9 mouse cellular contexts compared by ENCODE assay signal in the genomic region with DNA sequence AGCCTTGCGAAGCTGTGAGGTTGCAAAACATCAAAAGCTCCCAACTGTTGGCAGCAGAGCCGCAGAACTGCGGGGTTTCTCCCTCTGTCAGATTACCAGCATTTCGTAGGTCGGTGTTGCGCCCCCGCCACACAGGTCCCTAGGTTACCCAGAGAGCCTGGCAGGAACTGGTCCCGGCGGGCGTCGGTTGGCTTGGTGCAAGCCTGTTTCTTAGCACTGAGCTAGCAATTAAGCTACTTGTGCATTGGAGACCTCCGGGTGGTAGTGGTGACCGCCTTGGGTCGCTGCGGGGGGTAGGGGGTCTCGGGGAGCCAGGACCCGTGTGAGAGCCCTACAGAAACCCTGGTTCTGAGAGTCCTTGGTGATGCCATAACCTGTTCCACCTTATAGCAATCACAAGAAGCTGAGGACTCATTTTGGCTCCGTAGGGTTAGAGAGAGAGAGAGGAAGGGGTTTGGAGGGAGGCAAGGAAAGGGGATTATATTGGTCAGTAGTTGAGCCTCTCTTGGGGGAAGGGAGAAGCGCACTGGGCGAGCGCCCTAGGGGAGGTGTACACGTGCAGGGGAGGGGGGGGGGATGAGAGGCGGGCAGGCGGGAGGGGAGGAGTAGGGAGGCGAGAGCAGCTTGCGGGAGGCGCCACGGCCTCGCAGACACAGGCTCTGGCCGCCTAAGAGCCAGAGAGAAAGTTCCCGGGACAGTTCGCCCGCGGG. TPM values are rescaled to one million over a fixed set of nuclear protein-coding genes. Genes with fewer than 3 reads are reported as not detected.
DNase-seq lines count a peak whose midpoint lies in the region; ATAC-seq and TF ChIP-seq lines count a peak whose summit lies in the region.
"Had no signal": no experiment of that assay in that cellular context is flagged by ENCODE, and none has a peak within 500 bp of the region (broad histone marks: within the 10 kb centered on the region; RNA-seq: fewer than 3 reads in every experiment).

Slc24a4 (plus strand) TSS at position 653 of the 710 bp plus-strand sequence.

- intact Hi-C loops in left cerebral cortex, postnatal 4 days (cut with DNase I), result loop anchor here (5.0 kb wide), 1 partner anchor 141 kb away; no protein-coding TSS in a partner anchor

- DNase-seq in thymus, adult 2 months, result no peak
- DNase-seq in thymus, adult 18-20 months, result no peak
- DNase-seq in embryonic facial prominence, embryonic 11.5 days (ENCODE audit: low spot score), result peak; percentile 7
- peak; percentile 38 for DNase-seq in hindbrain, embryonic 10.5 days (ENCODE audit: low spot score)
- peak; percentile 30 for DNase-seq in left cerebral cortex, postnatal 4 days
- DNase-seq in gastrocnemius, adult 18-20 months (ENCODE audit: low spot score), result no peak

- H3K4me1 ChIP-seq in thymus, adult 2 months (replicated peaks; ENCODE audit: control insufficient read depth, insufficient read depth, low read length), result 0 out of 2 replicates have a peak, but pooled peaks cover 5% of the 10 kb centered on the region
- H3K4me1 ChIP-seq in embryonic facial prominence, embryonic 11.5 days (ENCODE audit: control insufficient read depth, insufficient read depth, low read length), result peaks cover 3% of the 10 kb centered on the region; the same call in 1 of the 2 replicates
- peaks cover 24% of the 10 kb centered on the region for H3K4me1 ChIP-seq in hindbrain, embryonic 10.5 days (replicated peaks)
- H3K4me1 ChIP-seq in midbrain, embryonic 13.5 days (replicated peaks), result peaks cover 26% of the 10 kb centered on the region

- peak within 1 kb of the TSS; percentile 13; the same call in 1 of the 2 replicates for H3K4me3 ChIP-seq in thymus, adult 2 months (ENCODE audit: control insufficient read depth, insufficient read depth, low read length)
- H3K4me3 ChIP-seq in embryonic facial prominence, embryonic 11.5 days (ENCODE audit: low read depth, low read length), result peak within 1 kb of the TSS; percentile 47
- H3K4me3 ChIP-seq in hindbrain, embryonic 10.5 days, result peak within 1 kb of the TSS; percentile 67
- H3K4me3 ChIP-seq in midbrain, embryonic 13.5 days (replicated peaks), result peak within 1 kb of the TSS; percentile 52
- H3K4me3 ChIP-seq: erythroblast, embryonic 14.5 days had no signal

- TF ChIP-seq POLR2A in thymus, adult 2 months (IDR thresholded peaks at IDR 0.05; ENCODE audit: control insufficient read depth, extremely low read depth, insufficient read depth, low read length, poor library complexity), result no peak

- 2% methylated on average over 30 of the region's 34 CpGs for WGBS in thymus, adult 2 months
- WGBS in embryonic facial prominence, embryonic 11.5 days, result 2% methylated on average over 29 of the region's 34 CpGs
- under 1% methylated on average over 34 of the region's 34 CpGs for WGBS in hindbrain, embryonic 10.5 days
- WGBS in midbrain, embryonic 13.5 days, result under 1% methylated on average over 32 of the region's 34 CpGs

- H3K9ac ChIP-seq in embryonic facial prominence, embryonic 11.5 days (replicated peaks; ENCODE audit: low read length), result peak within 1 kb of the TSS; percentile 45
- peak within 1 kb of the TSS; percentile 58 for H3K9ac ChIP-seq in midbrain, embryonic 13.5 days (replicated peaks)

- H3K9me3 ChIP-seq in embryonic facial prominence, embryonic 11.5 days (replicated peaks; ENCODE audit: control insufficient read depth, low read length), result no peaks in the 10 kb centered on the region
- no peaks in the 10 kb centered on the region for H3K9me3 ChIP-seq in hindbrain, embryonic 10.5 days
- H3K9me3 ChIP-seq in midbrain, embryonic 13.5 days, result no peaks in the 10 kb centered on the region

- TF ChIP-seq CTCF in thymus, adult 2 months (IDR thresholded peaks at IDR 0.05; ENCODE audit: borderline replicate concordance, control insufficient read depth, extremely low read depth, insufficient read depth, low read length, poor library complexity), result no peak

- H3K27ac ChIP-seq in thymus, adult 2 months (ENCODE audit: control insufficient read depth, insufficient read depth, low read length), result no peak within 1 kb of the TSS
- H3K27ac ChIP-seq in embryonic facial prominence, embryonic 11.5 days (replicated peaks; ENCODE audit: low read depth, low read length), result no peak within 1 kb of the TSS
- peak within 1 kb of the TSS; percentile 72; the same call in 1 of the 2 replicates for H3K27ac ChIP-seq in hindbrain, embryonic 10.5 days
- no peak within 1 kb of the TSS for H3K27ac ChIP-seq in midbrain, embryonic 13.5 days

- ATAC-seq in embryonic facial prominence, embryonic 11.5 days (replicated peaks; ENCODE audit: insufficient number of reproducible peaks, low FRiP score, low TSS enrichment, low read depth), result peak; percentile 26; the same call in 1 of the 2 replicates
- peak; percentile 55 for ATAC-seq in midbrain, embryonic 13.5 days
- no peak for ATAC-seq in megakaryocyte-erythroid progenitor cell, adult 5-6 weeks (replicated peaks; ENCODE audit: low FRiP score, low TSS enrichment, poor library complexity, severe bottlenecking)

- H3K36me3 ChIP-seq in thymus, adult 2 months (ENCODE audit: control insufficient read depth, insufficient read depth, low read length), result no peaks in the 10 kb centered on the region
- no peaks in the 10 kb centered on the region for H3K36me3 ChIP-seq in embryonic facial prominence, embryonic 11.5 days (replicated peaks; ENCODE audit: control insufficient read depth, insufficient read depth, low read depth, low read length)
- H3K36me3 ChIP-seq in hindbrain, embryonic 10.5 days, result no peaks in the 10 kb centered on the region
- H3K36me3 ChIP-seq in midbrain, embryonic 13.5 days, result no peaks in the 10 kb centered on the region

- peaks cover 15% of the 10 kb centered on the region for H3K27me3 ChIP-seq in thymus, adult 2 months (ENCODE audit: control insufficient read depth, insufficient read depth, low read length)
- H3K27me3 ChIP-seq in embryonic facial prominence, embryonic 11.5 days (ENCODE audit: control insufficient read depth, insufficient read depth, low read length), result peaks cover 39% of the 10 kb centered on the region
- peaks cover 67% of the 10 kb centered on the region for H3K27me3 ChIP-seq in hindbrain, embryonic 10.5 days (ENCODE audit: insufficient read depth, poor library complexity, severe bottlenecking)
- H3K27me3 ChIP-seq in midbrain, embryonic 13.5 days, result peaks cover 62% of the 10 kb centered on the region

- peak within 1 kb of the TSS; percentile 97 for H3K4me2 ChIP-seq in embryonic facial prominence, embryonic 11.5 days (ENCODE audit: low read depth, low read length)
- H3K4me2 ChIP-seq in midbrain, embryonic 13.5 days (replicated peaks), result peak within 1 kb of the TSS; percentile 96

RNA-seq across cellular contexts. Expression of gene Slc24a4, which starts in this region (rescaled TPM):
- 3.7 and 4.7 TPM in 2 replicates for polyA plus RNA-seq in thymus, adult 2 months (2012; rRNA removed)
- polyA plus RNA-seq in embryonic facial prominence, embryonic 11.5 days (2014; fragmentation: Nextera tagmentation; extraction: Ambion mirVana), result 0.04 and 0.24 TPM in 2 replicates
- polyA plus RNA-seq in hindbrain, embryonic 10.5 days (2016; fragmentation: Nextera tagmentation; extraction: Ambion mirVana), result 0.14 and 0.65 TPM in 2 replicates
- 1 to 10 TPM; 3.7 to 6.8 TPM for total RNA-seq in left cerebral cortex, postnatal 4 days (2021)
- 1.1 and 1.3 TPM in 2 replicates for polyA plus RNA-seq in midbrain, embryonic 13.5 days (2015; fragmentation: Nextera tagmentation; extraction: Ambion mirVana)
- not detected in 2 replicates for total RNA-seq in megakaryocyte-erythroid progenitor cell, adult 5-6 weeks (2014; fragmentation: Nextera tagmentation)
- not detected in 2 replicates for total RNA-seq in megakaryocyte-erythroid progenitor cell, adult 5-6 weeks (2017)
- total RNA-seq in gastrocnemius, adult 18-20 months (2021), result not detected
- polyA plus RNA-seq: erythroblast, embryonic 14.5 days had no signal

Comparison
In these comparisons a context has a peak if more than half of its experiments do, and no peak if none do; other contexts are left out.
1. RNA of gene Slc24a4 (total RNA-seq): 3.7 to 6.8 TPM in left cerebral cortex, postnatal 4 days; not detected in gastrocnemius, adult 18-20 months and not detected in megakaryocyte-erythroid progenitor cell, adult 5-6 weeks; every median in the first group is over 4 times any median in the second.
2. Peak in DNase-seq, ATAC-seq, H3K4me3 ChIP-seq, H3K9ac ChIP-seq and H3K4me2 ChIP-seq in embryonic facial prominence, embryonic 11.5 days; RNA of the gene not detected or under 1 TPM.
3. Peak in DNase-seq, H3K4me3 ChIP-seq and H3K27ac ChIP-seq in hindbrain, embryonic 10.5 days; RNA of the gene not detected or under 1 TPM.
4. H3K4me3 ChIP-seq: peak in every context shown above with its lines; median percentile 67 in hindbrain, embryonic 10.5 days; 52 in midbrain, embryonic 13.5 days; 47 in embryonic facial prominence, embryonic 11.5 days; 13 in thymus, adult 2 months.